Mouse (Mus musculus): ENCODE measurements at regions not wholly inside any gene's neighbourhood (a gene's known extent, or its start where the extent isn't known, plus 50 kb on each side); places are given as distances from the start of the nearest gene placed in this dataset.
A peak's percentile ranks its signal among the peaks of the same experiment; 100 is the strongest.

- no peak for DNase-seq
Measured at GRCm38 (mm10) chr3:150427965-150428364, 1009.7 kb upstream of the Adgrl4 start.

GRCm38 (mm10) chr3:150431291-150431690, 1006.4 kb upstream of the Adgrl4 start:
- DNase-seq: no peak

- DNase-seq: peak; percentile 61
Measured at GRCm38 (mm10) chr3:150435199-150435598, 1002.5 kb upstream of the Adgrl4 start.

- no peak for DNase-seq
Measured at GRCm38 (mm10) chr3:150435818-150436607, 1001.7 kb upstream of the Adgrl4 start.
